Mouse (Mus musculus) forebrain, embryonic 15.5 days (tissue): ENCODE data around the gene Ctdnep1. TPM values are rescaled to one million over a fixed set of nuclear protein-coding genes. Genes with fewer than 3 reads are reported as not detected.

ENCODE experiments used
- ATAC-seq: fragments of 200-750 bp; cut with Nextera tagmentation; replicated peaks from 2 replicates; pipeline ENCODE4 v1.8.0; 2017; ENCODE audit warnings: mild to moderate bottlenecking, moderate TSS enrichment, moderate library complexity
- H3K27ac ChIP-seq: fragments of 300-500 bp; sonication (generic); replicated peaks from 2 replicates; pipeline ENCODE4 v1.5.1; 2015; ENCODE audit warnings: mild to moderate bottlenecking, inconsistent platforms
- H3K27me3 ChIP-seq: fragments of 300-500 bp; sonication (generic); 2 replicates; pipeline ENCODE4 v1.6.1; 2015; ENCODE audit warnings: inconsistent platforms
- H3K36me3 ChIP-seq: fragments of 300-500 bp; sonication (generic); 2 replicates; pipeline ENCODE4 v1.6.1; 2015; ENCODE audit warnings: mild to moderate bottlenecking, inconsistent platforms
- H3K4me1 ChIP-seq: fragments of 300-500 bp; sonication (generic); 2 replicates; pipeline ENCODE4 v1.6.1; 2015; ENCODE audit warnings: inconsistent platforms
- H3K4me2 ChIP-seq: fragments of 300-500 bp; sonication (generic); replicated peaks from 2 replicates; pipeline ENCODE4 v1.6.1; 2015; ENCODE audit warnings: mild to moderate bottlenecking, inconsistent platforms
- H3K4me3 ChIP-seq: fragments of 300-500 bp; sonication (generic); 2 replicates; pipeline ENCODE4 v1.5.1; 2015; ENCODE audit warnings: mild to moderate bottlenecking, inconsistent platforms
- H3K9ac ChIP-seq: fragments of 300-500 bp; sonication (generic); replicated peaks from 2 replicates; pipeline ENCODE4 v1.6.1; 2015; ENCODE audit warnings: mild to moderate bottlenecking, inconsistent platforms
- H3K9me3 ChIP-seq: fragments of 300-500 bp; sonication (generic); 2 replicates; pipeline ENCODE4 v1.6.1; 2016; ENCODE audit warnings: inconsistent platforms
- WGBS: fragments of 180-500 bp; shearing (Covaris S2); methylation state at CpG from one replicate; pipeline ENCODE4 v1.1.7; 2015; ENCODE audit warnings: mixed read lengths; 5-methylcytosine and 5-hydroxymethylcytosine counted together
- polyA plus RNA-seq: library from polyadenylated mRNA; unstranded; fragments of >200 nt; fragmentation: Nextera tagmentation; extraction: Ambion mirVana; gene quantifications from 2 replicates; pipeline ENCODE4 v1.2.1, GENCODE M21; 2015

Gene Ctdnep1
- polyA plus RNA-seq, 1 experiment from 2014 or later, result 20.8 TPM

- H3K4me3 ChIP-seq, result no peak overlapping the region
- H3K9ac ChIP-seq, result peak overlapping the region; percentile 27
- H3K9me3 ChIP-seq, result no peaks in the 10 kb centered on the region
- H3K36me3 ChIP-seq, result peaks cover 17% of the 10 kb centered on the region
- peak overlapping the region; percentile 95 for H3K27ac ChIP-seq
- peak overlapping the region; percentile 48 for H3K4me2 ChIP-seq
- no peak for ATAC-seq
- no peaks in the 10 kb centered on the region for H3K27me3 ChIP-seq
- peaks cover 81% of the 10 kb centered on the region for H3K4me1 ChIP-seq
- 30% methylated on average over 9 of the region's 9 CpGs for WGBS
Observed at GRCm38 (mm10) chr11:70027397-70027796, 46.4 kb downstream of the Ctdnep1 start.

DNA sequence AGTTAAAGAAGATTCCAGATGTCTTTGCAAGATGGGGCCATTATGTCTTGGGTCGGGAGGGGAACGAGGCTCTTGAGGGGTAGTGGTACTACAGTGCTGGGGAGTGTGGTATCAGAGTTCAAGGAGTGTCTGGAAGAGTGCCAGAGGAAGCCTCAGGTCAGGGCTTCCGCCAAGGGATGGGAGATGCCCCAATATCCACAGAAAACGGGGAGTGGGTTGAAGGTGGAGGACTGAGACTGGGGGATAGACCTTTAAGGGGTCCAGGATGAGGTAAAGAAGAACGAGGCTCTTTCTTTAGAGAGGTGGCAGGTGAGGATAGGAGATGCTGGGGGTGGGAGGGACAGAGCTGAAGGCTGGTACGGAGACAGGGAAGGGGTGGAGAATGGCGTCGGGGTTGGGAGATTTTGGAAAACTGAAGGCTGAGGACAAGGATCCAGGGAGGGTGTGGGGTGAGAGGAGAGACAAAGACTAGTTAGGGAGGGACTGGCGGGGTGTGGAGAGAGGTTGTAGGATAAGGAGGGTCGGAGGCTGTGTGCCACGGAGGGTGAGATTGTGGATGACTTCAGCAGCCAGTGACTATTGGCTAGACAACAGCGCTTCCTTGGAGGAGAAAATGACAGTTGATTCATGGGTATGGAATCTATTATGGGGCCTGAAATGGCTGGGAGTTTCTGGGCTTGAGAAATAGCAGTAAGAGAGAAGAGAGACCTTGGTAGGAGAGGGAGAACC, 47.6 kb downstream of the Ctdnep1 start:
- peak overlapping the region; percentile 48 for H3K4me2 ChIP-seq
- H3K36me3 ChIP-seq, result peaks cover 23% of the 10 kb centered on the region
- ATAC-seq, result peak; percentile 8
- H3K27ac ChIP-seq, result peak overlapping the region; percentile 95
- H3K27me3 ChIP-seq, result no peaks in the 10 kb centered on the region
- peak overlapping the region; percentile 39 for H3K9ac ChIP-seq
- WGBS, result 17% methylated on average over 12 of the region's 12 CpGs
- H3K4me1 ChIP-seq, result peaks cover 69% of the 10 kb centered on the region
- no peaks in the 10 kb centered on the region for H3K9me3 ChIP-seq
- peak overlapping the region; percentile 30 for H3K4me3 ChIP-seq

- peak overlapping the region; percentile 48 for H3K4me2 ChIP-seq
- no peaks in the 10 kb centered on the region for H3K27me3 ChIP-seq
- H3K27ac ChIP-seq, result peak overlapping the region; percentile 95
- WGBS, result under 1% methylated on average over 20 of the region's 20 CpGs
- peaks cover 64% of the 10 kb centered on the region for H3K4me1 ChIP-seq
- peaks cover 26% of the 10 kb centered on the region for H3K36me3 ChIP-seq
- H3K4me3 ChIP-seq, result peak overlapping the region; percentile 30
- H3K9me3 ChIP-seq, result no peaks in the 10 kb centered on the region
- H3K9ac ChIP-seq, result peak overlapping the region; percentile 39
- peak; percentile 92 for ATAC-seq
Observed at GRCm38 (mm10) chr11:70029130-70029801, 48.3 kb downstream of the Ctdnep1 start.

DNA sequence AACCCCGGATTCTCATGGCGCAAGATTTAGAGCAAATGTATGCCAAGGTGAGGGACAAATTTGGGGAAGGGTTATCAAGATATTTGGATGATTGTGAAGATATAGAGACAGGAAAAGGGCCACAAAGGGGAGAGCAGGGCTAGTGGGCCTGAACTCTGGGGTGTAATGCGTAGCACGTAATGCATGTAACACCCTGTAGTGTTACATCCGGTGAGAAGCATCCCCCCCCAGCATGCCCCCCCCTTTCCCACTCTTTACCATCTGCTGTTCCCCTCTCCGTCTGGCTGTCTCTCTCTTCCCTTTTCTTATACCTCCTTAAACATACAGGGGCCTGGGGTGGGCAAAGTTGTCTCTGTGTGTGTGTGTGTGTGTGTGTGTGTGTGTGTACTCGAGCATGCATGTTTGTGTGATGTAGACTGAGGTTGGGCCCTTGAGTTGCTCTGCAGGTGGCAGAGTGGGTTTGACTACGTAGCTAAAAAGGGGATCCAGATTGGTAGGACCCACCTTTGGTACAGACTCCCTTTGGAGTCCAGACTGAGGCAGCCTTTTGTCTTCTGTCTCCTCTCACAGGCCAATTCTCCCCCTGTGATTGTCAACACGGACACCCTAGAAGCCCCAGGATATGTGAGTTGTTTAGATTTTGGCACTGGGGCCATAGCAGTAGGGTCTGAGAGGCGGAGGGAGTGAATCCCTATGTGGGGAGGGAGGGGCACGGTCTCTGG, 49.0 kb downstream of the Ctdnep1 start:
- peaks cover 26% of the 10 kb centered on the region for H3K36me3 ChIP-seq
- peak overlapping the region; percentile 48 for H3K4me2 ChIP-seq
- peak overlapping the region; percentile 30 for H3K4me3 ChIP-seq
- 16% methylated on average over 11 of the region's 11 CpGs for WGBS
- peaks cover 59% of the 10 kb centered on the region for H3K4me1 ChIP-seq
- H3K27ac ChIP-seq, result peak overlapping the region; percentile 95
- peak; percentile 63 for ATAC-seq
- H3K9ac ChIP-seq, result peak overlapping the region; percentile 34
- no peaks in the 10 kb centered on the region for H3K27me3 ChIP-seq
- no peaks in the 10 kb centered on the region for H3K9me3 ChIP-seq

GRCm38 (mm10) chr11:70030651-70031320, 49.8 kb downstream of the Ctdnep1 start:
- Histone ChIP-seq H3K4me3 (peak overlapping the region; percentile 30), H3K27ac (peak overlapping the region; percentile 95), H3K4me2 (peak overlapping the region; percentile 48), H3K9me3 (no peaks in the 10 kb centered on the region), H3K36me3 (peaks cover 26% of the 10 kb centered on the region), H3K4me1 (peaks cover 54% of the 10 kb centered on the region), H3K9ac (peak overlapping the region; percentile 34), H3K27me3 (no peaks in the 10 kb centered on the region)
- ATAC-seq, result no peak
- WGBS, result 93% methylated on average over 28 of the region's 28 CpGs

DNA sequence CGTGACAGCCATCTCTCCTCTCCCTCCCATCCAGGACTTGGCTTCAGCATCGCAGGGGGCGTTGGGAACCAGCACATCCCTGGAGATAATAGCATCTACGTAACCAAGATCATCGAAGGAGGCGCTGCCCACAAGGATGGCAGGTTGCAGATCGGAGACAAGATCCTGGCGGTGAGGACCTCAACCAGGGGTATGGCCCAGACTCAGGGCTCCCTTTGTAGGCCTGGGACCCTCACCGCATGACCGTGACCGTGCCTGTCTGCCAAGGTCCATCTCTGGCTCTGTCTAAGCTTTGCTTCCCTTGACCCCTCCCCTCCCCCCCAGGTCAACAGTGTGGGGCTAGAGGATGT, 50.3 kb downstream of the Ctdnep1 start:
- no peak overlapping the region for H3K9ac ChIP-seq
- ATAC-seq, result no peak
- no peaks in the 10 kb centered on the region for H3K9me3 ChIP-seq
- no peak overlapping the region for H3K4me3 ChIP-seq
- no peaks in the 10 kb centered on the region for H3K27me3 ChIP-seq
- 97% methylated on average over 11 of the region's 11 CpGs for WGBS
- H3K36me3 ChIP-seq, result peaks cover 26% of the 10 kb centered on the region
- peak overlapping the region; percentile 95; the same call in 1 of the 2 replicates for H3K27ac ChIP-seq
- peaks cover 49% of the 10 kb centered on the region for H3K4me1 ChIP-seq
- no peak overlapping the region for H3K4me2 ChIP-seq

DNA sequence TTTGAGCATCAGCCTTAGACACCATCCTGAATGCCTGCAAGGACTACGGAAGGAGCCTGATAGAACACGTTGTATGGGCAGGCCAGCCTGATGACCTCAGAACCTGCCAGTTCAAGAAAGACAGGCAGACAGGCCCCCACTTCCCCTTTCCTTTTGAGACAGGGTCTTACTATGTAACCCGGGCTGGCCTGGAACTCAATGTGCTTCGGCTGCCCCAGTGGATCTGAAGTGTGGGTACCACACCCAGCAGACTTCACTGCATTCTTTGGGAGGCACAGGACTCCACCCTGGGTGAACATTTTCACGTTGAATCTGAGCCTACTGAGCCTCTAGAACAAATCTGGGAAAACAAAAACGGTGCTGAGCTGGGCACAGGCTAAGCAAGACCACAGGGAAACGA, 57.2 kb downstream of the Ctdnep1 start:
- ATAC-seq, result no peak
- Histone ChIP-seq H3K36me3 (peaks cover 43% of the 10 kb centered on the region), H3K4me1 (no peaks in the 10 kb centered on the region), H3K9ac (no peak overlapping the region), H3K27ac (no peak overlapping the region), H3K9me3 (no peaks in the 10 kb centered on the region), H3K27me3 (no peaks in the 10 kb centered on the region), H3K4me2 (no peak overlapping the region), H3K4me3 (no peak overlapping the region)
- 82% methylated on average over 7 of the region's 7 CpGs for WGBS

- Histone ChIP-seq H3K9ac (no peak overlapping the region), H3K27ac (no peak overlapping the region), H3K4me2 (no peak overlapping the region), H3K36me3 (peaks cover 52% of the 10 kb centered on the region), H3K4me1 (no peaks in the 10 kb centered on the region), H3K27me3 (no peaks in the 10 kb centered on the region), H3K9me3 (no peaks in the 10 kb centered on the region), H3K4me3 (no peak overlapping the region)
- WGBS, result 92% methylated on average over 10 of the region's 10 CpGs
- ATAC-seq, result no peak
Observed at GRCm38 (mm10) chr11:70039631-70040030, 58.7 kb downstream of the Ctdnep1 start.

DNA sequence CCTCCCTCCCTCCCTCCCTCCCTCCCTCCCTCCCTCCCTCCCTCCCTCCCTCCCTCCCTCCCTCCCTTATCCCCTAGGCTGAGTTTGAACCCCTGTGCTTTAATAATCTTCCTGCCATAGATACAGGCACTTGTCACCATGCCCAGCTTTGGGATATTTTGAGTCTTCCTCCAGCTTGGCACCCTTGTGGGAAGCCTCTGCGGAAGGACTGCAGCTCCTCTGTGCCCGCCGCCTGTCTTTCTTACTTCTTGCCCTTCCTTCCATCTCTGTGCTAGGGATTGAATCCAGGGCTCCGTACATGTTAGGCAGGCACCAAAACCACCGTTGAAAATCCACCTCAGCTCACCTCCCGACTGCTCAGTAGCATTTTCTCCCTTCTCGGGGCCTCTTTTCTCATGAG, 59.2 kb downstream of the Ctdnep1 start:
- Histone ChIP-seq H3K36me3 (peaks cover 56% of the 10 kb centered on the region), H3K4me1 (no peaks in the 10 kb centered on the region), H3K4me3 (no peak overlapping the region), H3K4me2 (no peak overlapping the region), H3K27ac (no peak overlapping the region), H3K9me3 (no peaks in the 10 kb centered on the region), H3K27me3 (no peaks in the 10 kb centered on the region), H3K9ac (no peak overlapping the region)
- ATAC-seq, result no peak
- 90% methylated on average over 7 of the region's 7 CpGs for WGBS
